In genomic region chr19:37353331-37353730, GRCm38 (mm10) we compare ENCODE assay signal across 21 mouse cellular contexts. TPM values are rescaled to one million over a fixed set of nuclear protein-coding genes. Genes with fewer than 3 reads are reported as not detected.
DNase-seq lines count a peak whose midpoint lies in the region; ATAC-seq lines count a peak whose summit lies in the region.
"Had no signal": no experiment of that assay in that cellular context is flagged by ENCODE, and none has a peak within 500 bp of the region (broad histone marks: within the 10 kb centered on the region; RNA-seq: fewer than 3 reads in every experiment).

No protein-coding gene starts in this region.

- peak; percentile 22; the same call in 1 of the 2 replicates for ATAC-seq in embryonic facial prominence, embryonic 14.5 days (ENCODE audit: low read depth)
- ATAC-seq: CD4-positive, CD25-positive, alpha-beta regulatory T cell, adult 4 months; forebrain, embryonic 13.5 days had no signal

- H3K4me2 ChIP-seq in embryonic facial prominence, embryonic 14.5 days (ENCODE audit: low read depth, low read length): no peak overlapping the region
- H3K4me2 ChIP-seq: embryonic facial prominence, embryonic 12.5 days; forebrain, embryonic 13.5 days; heart, embryonic 13.5 days; hindbrain, embryonic 15.5 days had no signal

- 0 out of 2 replicates have a peak, but pooled peaks cover 9% of the 10 kb centered on the region for H3K9me3 ChIP-seq in embryonic facial prominence, embryonic 14.5 days (ENCODE audit: control insufficient read depth, low read length)
- no peaks in the 10 kb centered on the region for H3K9me3 ChIP-seq in embryonic facial prominence, embryonic 10.5 days
- H3K9me3 ChIP-seq: embryonic facial prominence, embryonic 12.5 days; hindbrain, embryonic 15.5 days had no signal

- no peak overlapping the region for H3K9ac ChIP-seq in embryonic facial prominence, embryonic 14.5 days (ENCODE audit: low read depth, low read length)
- H3K9ac ChIP-seq: embryonic facial prominence, embryonic 12.5 days; forebrain, embryonic 13.5 days; heart, embryonic 13.5 days; hindbrain, embryonic 15.5 days had no signal

- no peaks in the 10 kb centered on the region for H3K27me3 ChIP-seq in embryonic facial prominence, embryonic 14.5 days (replicated peaks; ENCODE audit: control insufficient read depth, insufficient read depth, low read length)
- no peaks in the 10 kb centered on the region for H3K27me3 ChIP-seq in embryonic facial prominence, embryonic 10.5 days (replicated peaks; ENCODE audit: low read depth, poor library complexity, severe bottlenecking)
- H3K27me3 ChIP-seq: embryonic facial prominence, embryonic 12.5 days; forebrain, embryonic 13.5 days; heart, embryonic 13.5 days; hindbrain, embryonic 15.5 days had no signal

- no peak overlapping the region for H3K4me3 ChIP-seq in embryonic facial prominence, embryonic 14.5 days (ENCODE audit: low read depth, low read length)
- no peak overlapping the region for H3K4me3 ChIP-seq in embryonic facial prominence, embryonic 10.5 days
- H3K4me3 ChIP-seq: embryonic facial prominence, embryonic 12.5 days; forebrain, embryonic 13.5 days; gastrocnemius, adult 2 months; heart, embryonic 13.5 days; hindbrain, embryonic 15.5 days had no signal

- no peaks in the 10 kb centered on the region for H3K4me1 ChIP-seq in embryonic facial prominence, embryonic 14.5 days (ENCODE audit: control insufficient read depth, insufficient read depth, low read length)
- no peaks in the 10 kb centered on the region for H3K4me1 ChIP-seq in embryonic facial prominence, embryonic 10.5 days
- H3K4me1 ChIP-seq: embryonic facial prominence, embryonic 12.5 days; forebrain, embryonic 13.5 days; hindbrain, embryonic 15.5 days had no signal

- H3K36me3 ChIP-seq in embryonic facial prominence, embryonic 14.5 days (ENCODE audit: control insufficient read depth, insufficient read depth, low read length): peaks cover 8% of the 10 kb centered on the region; the same call in 1 of the 2 replicates
- peaks cover 20% of the 10 kb centered on the region for H3K36me3 ChIP-seq in embryonic facial prominence, embryonic 10.5 days (replicated peaks)
- H3K36me3 ChIP-seq: embryonic facial prominence, embryonic 12.5 days; hindbrain, embryonic 15.5 days had no signal

- H3K27ac ChIP-seq in embryonic facial prominence, embryonic 14.5 days (replicated peaks; ENCODE audit: low read depth, low read length): no peak overlapping the region
- H3K27ac ChIP-seq in embryonic facial prominence, embryonic 10.5 days (replicated peaks): no peak overlapping the region
- H3K27ac ChIP-seq: embryonic facial prominence, embryonic 12.5 days; forebrain, embryonic 13.5 days; gastrocnemius, adult 2 months; heart, embryonic 13.5 days; hindbrain, embryonic 15.5 days had no signal

- 86% methylated on average over 6 of the region's 6 CpGs for WGBS in embryonic facial prominence, embryonic 14.5 days
- WGBS in embryonic facial prominence, embryonic 10.5 days: 89% methylated on average over 6 of the region's 6 CpGs

- peak; percentile 20 for DNase-seq in embryonic facial prominence, embryonic 14.5 days (ENCODE audit: low spot score)
- DNase-seq in embryonic facial prominence, embryonic 10.5 days (ENCODE audit: low spot score): no peak
- peak; percentile 12 for DNase-seq in lung, postnatal 25 days (ENCODE audit: low spot score)
- no peak for DNase-seq in lung, postnatal 14 days
- DNase-seq in urinary bladder, postnatal 25 days (ENCODE audit: low spot score): peak; percentile 25
- no peak for DNase-seq in urinary bladder, adult 2 months (ENCODE audit: low spot score)
- no peak for DNase-seq in gastrocnemius, postnatal 10 days
- DNase-seq: adrenal gland, postnatal 10 days; B cell, adult 2 months; cerebellum, adult 11 months; cerebellum, adult 8-10 months; cerebellum, postnatal 14 days; embryo, embryonic 11 days; gastrocnemius, adult 2 months; gastrocnemius, postnatal 36 days; heart, postnatal 36 days had no signal

RNA-seq across cellular contexts. Expression of gene Ide, which starts 15.7 kb away (rescaled TPM):
- 50.3 and 51.1 TPM in 2 replicates for polyA plus RNA-seq in embryonic facial prominence, embryonic 14.5 days (2014; fragmentation: Nextera tagmentation; extraction: Ambion mirVana)
- polyA plus RNA-seq in embryonic facial prominence, embryonic 10.5 days (2016; fragmentation: Nextera tagmentation; extraction: Ambion mirVana): 40.9 and 49.6 TPM in 2 replicates
- 27.9 and 28.5 TPM in 2 replicates for polyA plus RNA-seq in urinary bladder, adult 2 months (2012; rRNA removed)
- 100 to 1,000 TPM in 1 of 2 experiments, 10 to 100 TPM in 1; 83.0 to 129 TPM for total RNA-seq in gastrocnemius, postnatal 10 days (2021)

RNA-seq across cellular contexts. Expression of gene Kif11, which starts 22.9 kb away (rescaled TPM):
- polyA plus RNA-seq in embryonic facial prominence, embryonic 14.5 days (2014; fragmentation: Nextera tagmentation; extraction: Ambion mirVana): 43.2 and 50.2 TPM in 2 replicates
- polyA plus RNA-seq in embryonic facial prominence, embryonic 10.5 days (2016; fragmentation: Nextera tagmentation; extraction: Ambion mirVana): 86.0 and 87.4 TPM in 2 replicates
- 1.6 and 1.7 TPM in 2 replicates for polyA plus RNA-seq in urinary bladder, adult 2 months (2012; rRNA removed)
- total RNA-seq in gastrocnemius, postnatal 10 days (2021): 10 to 100 TPM in 1 of 2 experiments, 1 to 10 TPM in 1; 8.4 to 10.2 TPM

Comparison
In these comparisons a context has a peak if more than half of its experiments do, and no peak if none do; other contexts are left out.
1. DNase-seq: peak in embryonic facial prominence, embryonic 14.5 days (single experiment), lung, postnatal 25 days (single experiment) and urinary bladder, postnatal 25 days (single experiment); none in embryonic facial prominence, embryonic 10.5 days (single experiment), lung, postnatal 14 days (single experiment), urinary bladder, adult 2 months (single experiment) and gastrocnemius, postnatal 10 days (single experiment).
2. RNA of gene Kif11, which starts 22.9 kb away (polyA plus RNA-seq): 86.0 to 87.4 TPM in embryonic facial prominence, embryonic 10.5 days and 43.2 to 50.2 TPM in embryonic facial prominence, embryonic 14.5 days; 1.6 to 1.7 TPM in urinary bladder, adult 2 months; every median in the first group is over 10 times any median in the second.